Mouse (Mus musculus): ENCODE results near the gene Calcoco2.

GRCm38 (mm10) chr11:96070353-96070752 lies 41.4 kb downstream of the Calcoco2 start:
- TF ChIP-seq CTCF (IDR thresholded peaks at IDR 0.05; ENCODE audit: low read depth): no peak
- TF ChIP-seq EP300 (IDR thresholded peaks at IDR 0.05; ENCODE audit: low read depth): no peak

Measured in liver, postnatal 0 days (tissue).